Mouse (Mus musculus): ENCODE results near the gene Pqlc2. TPM values are rescaled to one million over a fixed set of nuclear protein-coding genes. Genes with fewer than 3 reads are reported as not detected.

The Pqlc2 gene
- 14.0 and 15.5 TPM in 2 replicates for polyA plus RNA-seq (2015; fragmentation: Nextera tagmentation; extraction: Ambion mirVana)

- H3K36me3 ChIP-seq (ENCODE audit: control insufficient read depth, insufficient read depth, low read length) = peaks cover 10% of the 10 kb centered on the region
- H3K9me3 ChIP-seq (ENCODE audit: control insufficient read depth, low read length) = no peaks in the 10 kb centered on the region
- H3K4me3 ChIP-seq (ENCODE audit: low read length) = peak within 1 kb of the TSS; percentile 93
- WGBS = under 1% methylated on average over 56 of the region's 63 CpGs
- peak within 1 kb of the TSS; percentile 81 for H3K27ac ChIP-seq (ENCODE audit: low read depth, low read length)
- H3K4me2 ChIP-seq (ENCODE audit: low read length) = peak within 1 kb of the TSS; percentile 91
- peaks cover 20% of the 10 kb centered on the region for H3K4me1 ChIP-seq (ENCODE audit: control insufficient read depth, insufficient read depth, low read depth, low read length)
- no peaks in the 10 kb centered on the region for H3K27me3 ChIP-seq (replicated peaks; ENCODE audit: control insufficient read depth, insufficient read depth, low read length)
- peak within 1 kb of the TSS; percentile 95 for H3K9ac ChIP-seq (ENCODE audit: low read depth, low read length)
- ATAC-seq = peak; percentile 94
Measured at GRCm38 (mm10) chr4:139310171-139310898, at the start of gene Pqlc2, which contains the start of gene Akr7a5. TSS of gene Pqlc2 (minus strand) at chr4:139310708. TSS of gene Akr7a5 (plus strand) at chr4:139310744.

- H3K36me3 ChIP-seq (ENCODE audit: control insufficient read depth, insufficient read depth, low read length) = peaks cover 45% of the 10 kb centered on the region
- WGBS = 95% methylated on average over 3 of the region's 3 CpGs
- ATAC-seq = no peak
Measured at GRCm38 (mm10) chr4:139357211-139357610, 46.7 kb upstream of the Pqlc2 start.

GRCm38 (mm10) chr4:139352832-139353231, 42.3 kb upstream of the Pqlc2 start:
- H3K4me1 ChIP-seq (ENCODE audit: control insufficient read depth, insufficient read depth, low read depth, low read length) = peaks cover 19% of the 10 kb centered on the region
- H3K9ac ChIP-seq (ENCODE audit: low read depth, low read length) = peak overlapping the region; percentile 98
- ATAC-seq = peak; percentile 34; the same call in 1 of the 2 replicates
- peaks cover 17% of the 10 kb centered on the region for H3K36me3 ChIP-seq (ENCODE audit: control insufficient read depth, insufficient read depth, low read length)
- H3K9me3 ChIP-seq (ENCODE audit: control insufficient read depth, low read length) = no peaks in the 10 kb centered on the region
- H3K4me3 ChIP-seq (ENCODE audit: low read length) = peak overlapping the region; percentile 86
- peak overlapping the region; percentile 97 for H3K4me2 ChIP-seq (ENCODE audit: low read length)
- H3K27ac ChIP-seq (ENCODE audit: low read depth, low read length) = peak overlapping the region; percentile 98
- H3K27me3 ChIP-seq (replicated peaks; ENCODE audit: control insufficient read depth, insufficient read depth, low read length) = no peaks in the 10 kb centered on the region
- WGBS = under 1% methylated on average over 7 of the region's 7 CpGs

More at GRCm38 (mm10) chr4:139357211-139357610, 46.7 kb upstream of the Pqlc2 start:
- H3K4me2 ChIP-seq (ENCODE audit: low read length) = no peak overlapping the region
- no peaks in the 10 kb centered on the region for H3K9me3 ChIP-seq (ENCODE audit: control insufficient read depth, low read length)
- H3K27ac ChIP-seq (ENCODE audit: low read depth, low read length) = no peak overlapping the region
- H3K27me3 ChIP-seq (replicated peaks; ENCODE audit: control insufficient read depth, insufficient read depth, low read length) = no peaks in the 10 kb centered on the region
- H3K9ac ChIP-seq (ENCODE audit: low read depth, low read length) = no peak overlapping the region
- peaks cover 8% of the 10 kb centered on the region for H3K4me1 ChIP-seq (ENCODE audit: control insufficient read depth, insufficient read depth, low read depth, low read length)
- no peak overlapping the region for H3K4me3 ChIP-seq (ENCODE audit: low read length)

DNA sequence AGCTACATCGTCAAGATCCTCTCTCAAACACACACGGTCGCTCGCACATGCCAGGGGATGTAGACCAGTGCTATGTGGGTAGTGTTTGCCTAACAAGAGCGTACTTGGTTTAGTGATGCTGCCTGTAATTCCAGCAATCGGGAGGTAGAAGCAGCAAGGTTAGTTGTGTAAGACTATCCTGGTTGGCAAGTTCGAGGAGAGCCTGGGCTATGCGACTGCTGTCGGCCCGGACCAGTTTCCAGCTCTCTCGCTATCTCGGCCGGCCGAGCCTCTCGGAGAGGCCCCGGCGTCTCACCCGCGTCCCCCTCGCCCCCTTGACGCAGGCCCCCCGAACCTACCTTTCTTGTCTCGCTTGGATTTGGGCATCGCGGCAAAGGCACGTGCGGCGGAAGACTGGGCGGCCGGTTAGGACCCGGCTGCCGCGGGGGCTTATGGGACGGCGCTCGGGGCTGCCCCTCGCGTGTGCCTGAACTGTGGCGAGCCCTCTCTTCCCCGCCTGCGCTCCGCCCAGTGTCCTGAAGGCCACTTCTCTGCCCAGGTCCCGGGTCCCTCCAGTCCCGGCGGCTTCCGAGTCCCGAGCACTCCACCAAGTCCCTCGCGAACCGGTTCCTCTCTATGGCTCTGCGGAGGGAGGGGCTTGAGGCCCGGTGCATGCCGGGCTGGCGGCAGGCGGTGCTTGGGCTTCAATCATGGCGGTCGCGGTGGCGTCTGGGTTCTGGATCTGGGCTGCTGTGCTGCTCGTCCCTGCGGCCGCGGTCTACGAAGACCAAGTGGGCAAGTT, 41.6 kb upstream of the Pqlc2 start, which contains the start of the genes Mrto4, Emc1 and Ubr4:
Mrto4 (minus strand) TSS at position 646 of the 781 bp plus-strand sequence.
Emc1 (plus strand) TSS at position 657 of the 781 bp plus-strand sequence.
Ubr4 (plus strand) TSS at position 679 of the 781 bp plus-strand sequence.
- peak; percentile 97 for ATAC-seq
- peaks cover 19% of the 10 kb centered on the region for H3K4me1 ChIP-seq (ENCODE audit: control insufficient read depth, insufficient read depth, low read depth, low read length)
- H3K9me3 ChIP-seq (ENCODE audit: control insufficient read depth, low read length) = no peaks in the 10 kb centered on the region
- peaks cover 12% of the 10 kb centered on the region for H3K36me3 ChIP-seq (ENCODE audit: control insufficient read depth, insufficient read depth, low read length)
- H3K27me3 ChIP-seq (replicated peaks; ENCODE audit: control insufficient read depth, insufficient read depth, low read length) = no peaks in the 10 kb centered on the region
- peak within 1 kb of the TSS; percentile 98 for H3K27ac ChIP-seq (ENCODE audit: low read depth, low read length)
- under 1% methylated on average over 60 of the region's 64 CpGs for WGBS
- peak within 1 kb of the TSS; percentile 86 for H3K4me3 ChIP-seq (ENCODE audit: low read length)
- H3K4me2 ChIP-seq (ENCODE audit: low read length) = peak within 1 kb of the TSS; percentile 97
- H3K9ac ChIP-seq (ENCODE audit: low read depth, low read length) = peak within 1 kb of the TSS; percentile 98

- no peak overlapping the region for H3K4me3 ChIP-seq (ENCODE audit: low read length)
- 79% methylated on average over 23 of the region's 23 CpGs for WGBS
- no peak for ATAC-seq
- H3K4me2 ChIP-seq (ENCODE audit: low read length) = no peak overlapping the region
- peaks cover 17% of the 10 kb centered on the region for H3K36me3 ChIP-seq (ENCODE audit: control insufficient read depth, insufficient read depth, low read length)
- H3K9ac ChIP-seq (ENCODE audit: low read depth, low read length) = no peak overlapping the region
- no peaks in the 10 kb centered on the region for H3K9me3 ChIP-seq (ENCODE audit: control insufficient read depth, low read length)
- no peaks in the 10 kb centered on the region for H3K27me3 ChIP-seq (replicated peaks; ENCODE audit: control insufficient read depth, insufficient read depth, low read length)
- H3K4me1 ChIP-seq (ENCODE audit: control insufficient read depth, insufficient read depth, low read depth, low read length) = no peaks in the 10 kb centered on the region
- no peak overlapping the region for H3K27ac ChIP-seq (ENCODE audit: low read depth, low read length)
Measured at GRCm38 (mm10) chr4:139345416-139346019, 35.0 kb upstream of the Pqlc2 start.

GRCm38 (mm10) chr4:139343718-139344117, 33.2 kb upstream of the Pqlc2 start:
- no peaks in the 10 kb centered on the region for H3K4me1 ChIP-seq (ENCODE audit: control insufficient read depth, insufficient read depth, low read depth, low read length)
- H3K27ac ChIP-seq (ENCODE audit: low read depth, low read length) = no peak overlapping the region
- H3K9me3 ChIP-seq (ENCODE audit: control insufficient read depth, low read length) = no peaks in the 10 kb centered on the region
- no peak overlapping the region for H3K4me3 ChIP-seq (ENCODE audit: low read length)
- H3K27me3 ChIP-seq (replicated peaks; ENCODE audit: control insufficient read depth, insufficient read depth, low read length) = no peaks in the 10 kb centered on the region
- 60% methylated on average over 5 of the region's 5 CpGs for WGBS
- H3K36me3 ChIP-seq (ENCODE audit: control insufficient read depth, insufficient read depth, low read length) = peaks cover 12% of the 10 kb centered on the region
- H3K9ac ChIP-seq (ENCODE audit: low read depth, low read length) = no peak overlapping the region
- ATAC-seq = no peak
- no peak overlapping the region for H3K4me2 ChIP-seq (ENCODE audit: low read length)

DNA sequence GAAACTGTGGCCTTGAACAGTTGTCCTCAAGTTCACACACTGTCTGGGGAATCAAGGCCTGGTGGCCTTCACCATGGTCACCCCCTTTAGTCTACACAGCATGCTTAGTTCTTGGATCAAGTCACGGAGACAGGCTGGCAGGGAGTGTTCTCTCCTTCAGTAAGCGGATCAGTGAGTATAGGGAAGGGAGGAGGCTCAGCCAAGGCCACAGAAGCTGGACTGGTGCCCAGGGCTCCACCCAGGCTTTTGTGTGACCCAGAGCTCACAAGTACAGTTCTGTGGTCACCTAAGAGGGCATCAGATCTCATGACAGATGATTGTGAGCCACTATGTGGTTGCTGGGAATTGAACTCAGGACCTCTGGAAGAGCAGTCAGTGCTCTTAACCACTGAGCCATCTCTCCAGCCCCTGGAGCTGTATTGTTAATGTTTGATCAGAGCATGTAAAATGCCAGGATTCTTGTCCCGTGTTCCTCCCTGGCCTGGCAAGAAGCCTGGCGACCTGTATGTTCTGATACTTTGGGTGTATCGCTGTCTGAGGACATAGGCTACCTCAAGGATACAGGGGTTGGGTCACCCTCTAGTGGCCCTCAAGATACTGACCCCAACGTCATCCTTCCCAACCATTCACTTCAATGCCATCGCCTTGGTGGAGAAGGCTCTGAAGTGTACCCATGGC, 31.2 kb upstream of the Pqlc2 start:
- Histone ChIP-seq H3K4me1 (ENCODE audit: control insufficient read depth, insufficient read depth, low read depth, low read length) (no peaks in the 10 kb centered on the region; the same call in 1 of the 2 replicates), H3K36me3 (ENCODE audit: control insufficient read depth, insufficient read depth, low read length) (peaks cover 2% of the 10 kb centered on the region), H3K4me3 (ENCODE audit: low read length) (no peak overlapping the region), H3K27ac (ENCODE audit: low read depth, low read length) (no peak overlapping the region), H3K9ac (ENCODE audit: low read depth, low read length) (no peak overlapping the region), H3K4me2 (ENCODE audit: low read length) (no peak overlapping the region), H3K27me3 (replicated peaks; ENCODE audit: control insufficient read depth, insufficient read depth, low read length) (no peaks in the 10 kb centered on the region; the same call in 1 of the 2 replicates), H3K9me3 (ENCODE audit: control insufficient read depth, low read length) (no peaks in the 10 kb centered on the region)
- WGBS = 76% methylated on average over 7 of the region's 7 CpGs
- ATAC-seq = no peak

- no peak for ATAC-seq
- no peak overlapping the region for H3K27ac ChIP-seq (ENCODE audit: low read depth, low read length)
- no peak overlapping the region for H3K9ac ChIP-seq (ENCODE audit: low read depth, low read length)
- no peak overlapping the region for H3K4me2 ChIP-seq (ENCODE audit: low read length)
- no peaks in the 10 kb centered on the region for H3K9me3 ChIP-seq (ENCODE audit: control insufficient read depth, low read length)
- no peaks in the 10 kb centered on the region for H3K36me3 ChIP-seq (ENCODE audit: control insufficient read depth, insufficient read depth, low read length)
- no peak overlapping the region for H3K4me3 ChIP-seq (ENCODE audit: low read length)
- H3K4me1 ChIP-seq (ENCODE audit: control insufficient read depth, insufficient read depth, low read depth, low read length) = no peaks in the 10 kb centered on the region; the same call in 1 of the 2 replicates
- WGBS = 84% methylated on average over 4 of the region's 4 CpGs
- H3K27me3 ChIP-seq (replicated peaks; ENCODE audit: control insufficient read depth, insufficient read depth, low read length) = no peaks in the 10 kb centered on the region; the same call in 1 of the 2 replicates
Measured at GRCm38 (mm10) chr4:139340835-139341234, 30.3 kb upstream of the Pqlc2 start.
